Mouse (Mus musculus) testis, postnatal 14 days (tissue): ENCODE data around the gene Atp1b3.
"Not testable (repeated sequence)": the region's sequence is repeated elsewhere in the genome, so short reads cannot be mapped to it uniquely, and the experiment has no call there.

Experiments used
- DNase-seq: peaks from one replicate; pipeline ENCODE4 v3.0.0; 2021; ENCODE audit warnings: low spot score

Gene Atp1b3

GRCm38 (mm10) chr9:96363581-96364140 is 581 bp downstream of the Atp1b3 start:
- DNase-seq = peak; percentile 76

- no peak for DNase-seq
Observed at GRCm38 (mm10) chr9:96360056-96360455, 4.2 kb downstream of the Atp1b3 start.

DNA sequence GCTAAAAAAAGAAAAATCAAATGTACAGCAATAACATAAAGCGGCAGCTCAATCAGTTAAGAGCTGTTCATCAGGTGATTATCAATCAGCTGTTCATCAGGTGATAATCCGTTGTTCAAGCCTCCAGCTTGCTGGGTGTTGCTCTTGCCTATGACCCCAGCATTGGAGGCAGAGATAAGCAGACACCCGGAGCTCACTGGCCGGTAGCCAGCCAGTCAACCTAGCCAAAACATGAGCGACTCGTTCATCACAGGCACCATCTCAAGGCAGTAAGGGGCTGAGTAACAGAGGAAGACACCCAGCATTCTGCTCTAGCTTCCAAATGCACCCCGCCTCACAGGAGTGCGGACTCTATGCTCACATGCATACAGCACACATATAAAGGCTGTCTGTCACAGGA is 10.4 kb downstream of the Atp1b3 start:
- DNase-seq = no peak

GRCm38 (mm10) chr9:96353121-96353769 is 11.0 kb downstream of the Atp1b3 start:
- DNase-seq = no peak

- DNase-seq = not testable (repeated sequence)
Observed at GRCm38 (mm10) chr9:96351771-96352170, 12.5 kb downstream of the Atp1b3 start.

GRCm38 (mm10) chr9:96350476-96350875 is 13.8 kb downstream of the Atp1b3 start:
- no peak for DNase-seq

DNA sequence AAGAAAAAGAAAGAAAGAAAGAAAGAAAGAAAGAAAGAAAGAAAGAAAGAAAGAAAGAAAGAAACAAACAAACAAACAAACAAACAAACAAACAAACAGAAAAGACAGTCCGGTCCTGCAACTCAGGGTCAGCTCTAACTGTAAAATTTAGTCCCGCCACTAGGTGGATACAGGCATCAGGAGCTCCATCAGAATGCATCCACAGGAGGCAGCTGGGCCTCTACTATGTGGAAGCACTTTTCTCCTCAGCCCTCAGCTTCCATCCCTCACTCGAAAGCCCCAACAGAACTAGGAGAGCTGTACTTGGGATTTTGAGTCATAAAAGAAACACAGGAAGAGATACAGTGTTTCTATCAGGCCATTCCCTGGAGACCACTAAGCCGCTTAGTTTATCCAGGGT is 14.2 kb downstream of the Atp1b3 start:
- DNase-seq = peak; percentile 61

- DNase-seq = no peak
Observed at GRCm38 (mm10) chr9:96348885-96349284, 15.4 kb downstream of the Atp1b3 start.

DNA sequence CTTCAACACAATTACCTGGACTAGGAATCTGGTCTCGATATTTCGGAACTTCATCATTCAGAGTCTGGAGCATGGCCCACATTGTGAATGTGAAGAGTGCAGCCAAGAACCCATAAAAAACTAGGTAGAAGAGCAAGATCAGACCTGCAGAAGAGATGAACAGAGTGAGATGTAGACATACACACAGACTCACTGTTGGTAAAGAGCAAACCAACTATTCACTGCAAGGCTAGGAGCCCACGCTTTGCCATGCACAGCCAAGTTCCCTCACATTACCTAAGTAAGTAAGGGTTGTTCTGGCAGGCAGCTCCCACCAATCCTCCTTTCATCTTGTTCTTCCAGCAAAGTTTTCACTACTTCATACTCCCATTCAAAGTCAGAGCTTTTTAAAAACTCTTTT is 18.5 kb downstream of the Atp1b3 start:
- no peak for DNase-seq

- no peak for DNase-seq
Observed at GRCm38 (mm10) chr9:96331146-96331545, 33.1 kb downstream of the Atp1b3 start.

- no peak for DNase-seq
Observed at GRCm38 (mm10) chr9:96328226-96328625, 36.0 kb downstream of the Atp1b3 start.

DNA sequence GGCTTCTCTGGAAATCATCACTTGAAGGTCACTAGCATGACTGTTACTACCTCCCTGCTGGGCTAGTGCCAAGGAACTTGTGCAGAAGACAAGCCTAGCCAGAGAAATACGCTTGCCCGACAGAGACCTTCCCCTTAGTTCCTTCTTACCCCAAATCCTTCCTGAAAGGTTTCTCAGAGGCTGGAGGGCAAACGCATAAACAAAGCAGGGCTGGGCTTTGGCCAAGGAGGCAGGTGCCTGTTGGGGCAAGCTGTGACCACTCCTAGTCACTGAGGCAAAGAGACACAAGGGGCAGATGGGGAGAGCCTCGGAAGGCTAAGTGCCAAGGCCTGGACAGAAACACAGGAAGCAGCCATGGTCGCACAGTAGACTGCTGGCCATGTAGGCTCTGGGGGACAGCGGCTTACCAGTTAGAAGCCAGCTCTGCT is 37.7 kb downstream of the Atp1b3 start:
- peak; percentile 53 for DNase-seq

- DNase-seq = no peak
Observed at GRCm38 (mm10) chr9:96324502-96324901, 39.7 kb downstream of the Atp1b3 start.

GRCm38 (mm10) chr9:96322411-96323152 is 41.7 kb downstream of the Atp1b3 start:
- DNase-seq = no peak

- no peak for DNase-seq
Observed at GRCm38 (mm10) chr9:96320551-96320980, 43.7 kb downstream of the Atp1b3 start.

DNA sequence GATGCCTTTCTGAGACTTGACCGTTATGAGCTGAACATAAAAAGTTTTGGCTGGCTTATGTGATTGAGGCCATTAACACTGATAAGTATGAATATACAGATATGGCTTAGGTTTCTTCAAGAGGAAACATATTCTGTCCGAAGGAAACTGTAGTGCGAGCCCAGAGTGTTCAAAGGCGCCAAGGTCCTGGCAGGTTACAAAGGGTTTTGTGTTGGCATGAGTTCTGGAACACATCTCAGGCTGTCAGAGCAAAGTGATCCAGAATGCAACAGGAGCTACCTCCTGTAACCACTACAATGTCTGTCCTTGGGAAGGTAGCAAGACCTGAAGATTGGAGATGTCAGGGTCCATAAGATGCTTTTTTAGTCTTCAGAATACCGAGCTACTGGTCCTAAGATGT is 44.9 kb downstream of the Atp1b3 start:
- no peak for DNase-seq

DNA sequence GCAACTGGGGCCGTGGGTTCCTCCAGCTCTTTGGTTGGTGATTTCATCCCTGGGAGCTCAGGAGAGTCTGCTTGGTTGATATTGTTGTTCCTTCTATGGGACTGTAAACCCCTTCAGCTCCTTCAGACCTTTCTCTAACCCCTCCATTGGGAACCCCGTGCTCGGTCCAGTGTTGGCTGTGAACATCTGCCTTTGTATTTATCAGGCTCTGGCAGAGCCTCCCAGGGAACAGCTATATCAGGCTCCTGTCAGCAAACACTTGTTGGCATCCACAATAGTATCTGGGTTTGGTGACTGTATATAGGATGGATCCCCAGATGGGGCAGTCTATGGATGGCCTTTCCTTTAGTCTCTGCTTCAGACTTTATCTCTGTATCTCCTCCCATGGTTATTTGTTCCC is 52.2 kb downstream of the Atp1b3 start:
- no peak for DNase-seq

GRCm38 (mm10) chr9:96308816-96309215 is 55.4 kb downstream of the Atp1b3 start:
- no peak for DNase-seq

DNA sequence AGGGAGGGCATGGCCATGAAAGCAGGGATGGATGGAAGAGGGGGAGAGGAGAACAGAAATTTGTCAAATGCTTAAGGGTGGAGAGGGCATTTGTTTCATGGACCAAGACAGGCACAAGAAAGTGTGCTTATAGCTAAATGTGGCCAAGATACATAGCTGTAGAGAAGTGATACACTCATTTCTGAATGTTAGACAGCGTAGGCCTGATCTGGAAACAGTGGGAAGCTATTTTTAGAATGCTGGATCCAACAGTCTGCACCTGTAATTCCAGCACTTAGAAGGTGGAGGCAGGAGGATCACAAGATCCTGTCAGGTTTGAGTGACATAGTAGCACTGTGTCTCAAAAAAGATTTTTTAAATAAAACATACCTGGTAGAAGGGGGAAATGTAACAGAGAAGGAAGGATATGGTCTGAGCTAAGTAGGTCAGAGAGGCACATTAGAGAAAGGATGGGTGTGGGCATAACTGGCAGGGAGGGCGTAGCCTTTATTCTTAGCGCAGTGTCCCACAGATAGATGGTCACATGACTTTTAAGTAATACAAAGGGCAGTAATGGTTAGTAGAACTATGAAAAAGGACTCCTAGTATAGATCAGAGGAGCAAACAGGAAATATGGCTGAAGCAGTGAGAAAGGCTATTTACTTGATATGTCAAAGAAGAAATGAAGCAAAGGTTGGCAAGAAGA is 64.8 kb downstream of the Atp1b3 start:
- no peak for DNase-seq

- no peak for DNase-seq
Observed at GRCm38 (mm10) chr9:96292144-96292543, 72.1 kb downstream of the Atp1b3 start.

DNA sequence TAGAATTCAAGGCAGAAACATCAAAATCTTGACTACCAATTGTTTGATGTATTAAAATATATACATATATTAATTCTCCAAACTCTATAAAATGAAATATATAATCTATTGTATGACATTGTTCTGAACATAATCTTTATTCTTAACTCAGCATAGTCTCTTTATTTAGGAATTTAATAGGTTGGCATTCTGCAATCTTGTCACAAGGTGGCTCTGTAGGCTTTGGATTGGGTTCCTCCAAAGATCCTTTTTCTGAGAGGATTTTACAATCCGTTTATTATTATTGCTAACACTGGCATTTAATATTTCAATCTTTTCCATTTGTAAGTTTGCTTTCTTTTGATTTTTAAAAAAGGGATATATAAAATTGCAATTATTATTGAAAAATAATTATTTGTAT is 79.3 kb downstream of the Atp1b3 start:
- no peak for DNase-seq
